Mouse (Mus musculus) forebrain, embryonic 11.5 days (tissue): ENCODE data around the gene Htr2a. TPM values are rescaled to one million over a fixed set of nuclear protein-coding genes. Genes with fewer than 3 reads are reported as not detected.

ENCODE experiments used
- ATAC-seq: fragments of 200-750 bp; cut with Nextera tagmentation; replicated peaks from 2 replicates; pipeline ENCODE4 v1.8.0; 2017; ENCODE audit warnings: moderate TSS enrichment; ENCODE audit not compliant: low FRiP score
- DNase-seq: peaks from one replicate; pipeline ENCODE4 v3.0.0-alpha.2; 2017; ENCODE audit warnings: low spot score
- H3K27ac ChIP-seq: fragments of 300-500 bp; sonication (generic); 2 replicates; pipeline ENCODE4 v1.5.1; 2014; ENCODE audit warnings: low read depth, low read length
- H3K27me3 ChIP-seq: fragments of 300-500 bp; sonication (generic); 2 replicates; pipeline ENCODE4 v1.6.1; 2014; ENCODE audit warnings: mild to moderate bottlenecking, low read length, mixed read lengths; ENCODE audit not compliant: control insufficient read depth, insufficient read depth
- H3K36me3 ChIP-seq: fragments of 300-500 bp; sonication (generic); 2 replicates; pipeline ENCODE4 v1.6.1; 2014; ENCODE audit warnings: mild to moderate bottlenecking, low read length, moderate library complexity, mixed read lengths; ENCODE audit not compliant: control insufficient read depth, insufficient read depth
- H3K4me1 ChIP-seq: fragments of 300-500 bp; sonication (generic); replicated peaks from 2 replicates; pipeline ENCODE4 v1.6.1; 2014; ENCODE audit warnings: low read length, mixed read lengths; ENCODE audit not compliant: control insufficient read depth, insufficient read depth
- H3K4me2 ChIP-seq: fragments of 300-500 bp; sonication (generic); 2 replicates; pipeline ENCODE4 v1.6.1; 2014; ENCODE audit warnings: low read depth, mild to moderate bottlenecking, low read length, moderate library complexity, mixed read lengths; ENCODE audit not compliant: severe bottlenecking
- H3K4me3 ChIP-seq: fragments of 300-500 bp; sonication (generic); 2 replicates; pipeline ENCODE4 v1.5.1; 2014; ENCODE audit warnings: low read depth, low read length
- H3K9ac ChIP-seq: fragments of 300-500 bp; sonication (generic); 2 replicates; pipeline ENCODE4 v1.6.1; 2014; ENCODE audit warnings: low read length
- H3K9me3 ChIP-seq: fragments of 300-500 bp; sonication (generic); 2 replicates; pipeline ENCODE4 v1.6.1; 2016; ENCODE audit warnings: low read length, mixed read lengths; ENCODE audit not compliant: control insufficient read depth
- WGBS: fragments of 180-500 bp; shearing (Covaris S2); extraction: QIAGEN DNeasy Blood & Tissue Kit; methylation state at CpG from one replicate; pipeline ENCODE4 v1.1.7; 2014; 5-methylcytosine and 5-hydroxymethylcytosine counted together
- polyA plus RNA-seq: library from polyadenylated mRNA; unstranded; fragments of >200 nt; fragmentation: Nextera tagmentation; extraction: Ambion mirVana; gene quantifications from 2 replicates; pipeline ENCODE4 v1.2.1, GENCODE M21; 2014

The Htr2a gene
- polyA plus RNA-seq, 1 experiment from 2014 or later: 0.39 TPM

GRCm38 (mm10) chr14:74643296-74643695 is 2.7 kb downstream of the Htr2a start:
- H3K4me2 ChIP-seq: 0 out of 2 replicates have a peak overlapping the region, but pooled peaks have one; percentile 16
- under 1% methylated on average over 4 of the region's 4 CpGs for WGBS

GRCm38 (mm10) chr14:74646107-74646793 is 5.6 kb downstream of the Htr2a start:
- no peak overlapping the region for H3K4me2 ChIP-seq
- 80% methylated on average over 11 of the region's 11 CpGs for WGBS
- ATAC-seq (no peak), DNase-seq (no peak)
- no peaks in the 10 kb centered on the region for H3K36me3 ChIP-seq
- H3K27ac ChIP-seq: no peak overlapping the region
- H3K9me3 ChIP-seq: no peaks in the 10 kb centered on the region
- H3K27me3 ChIP-seq: peaks cover 7% of the 10 kb centered on the region; the same call in 1 of the 2 replicates
- no peak overlapping the region for H3K4me3 ChIP-seq
- peaks cover 7% of the 10 kb centered on the region for H3K4me1 ChIP-seq
- no peak overlapping the region for H3K9ac ChIP-seq

More at GRCm38 (mm10) chr14:74643296-74643695, 2.7 kb downstream of the Htr2a start:
- Histone ChIP-seq H3K27ac (no peak overlapping the region), H3K36me3 (no peaks in the 10 kb centered on the region), H3K9ac (no peak overlapping the region), H3K27me3 (peaks cover 7% of the 10 kb centered on the region; the same call in 1 of the 2 replicates), H3K9me3 (no peaks in the 10 kb centered on the region), H3K4me1 (peaks cover 9% of the 10 kb centered on the region), H3K4me3 (no peak overlapping the region)
- DNase-seq (peak; percentile 92), ATAC-seq (peak; percentile 69)

DNA sequence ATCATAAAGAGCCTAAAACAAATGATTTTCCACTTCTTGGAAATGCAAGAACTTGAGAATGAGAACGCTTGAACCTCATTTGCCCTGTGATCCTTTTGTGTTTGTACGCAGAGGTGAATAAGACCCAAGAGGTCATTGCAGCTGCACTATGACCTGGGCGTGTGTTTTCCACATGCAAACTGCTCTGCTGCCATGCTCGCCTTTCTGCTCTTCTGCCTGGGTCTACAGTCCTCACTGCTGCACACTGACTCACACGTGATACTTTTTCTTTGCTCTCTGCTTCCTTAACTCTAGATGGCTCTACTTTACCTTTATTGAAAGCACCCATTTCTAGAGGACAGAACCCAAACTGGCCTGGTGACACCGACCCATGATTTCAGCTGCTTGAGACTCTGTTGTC is 9.4 kb downstream of the Htr2a start:
- no peaks in the 10 kb centered on the region for H3K4me1 ChIP-seq
- H3K4me2 ChIP-seq: no peak overlapping the region
- no peaks in the 10 kb centered on the region for H3K9me3 ChIP-seq
- no peak overlapping the region for H3K27ac ChIP-seq
- ATAC-seq (no peak), DNase-seq (no peak)
- no peak overlapping the region for H3K9ac ChIP-seq
- no peak overlapping the region for H3K4me3 ChIP-seq
- 87% methylated on average over 6 of the region's 6 CpGs for WGBS
- H3K27me3 ChIP-seq: no peaks in the 10 kb centered on the region
- H3K36me3 ChIP-seq: no peaks in the 10 kb centered on the region

GRCm38 (mm10) chr14:74651678-74652077 is 11.0 kb downstream of the Htr2a start:
- no peak overlapping the region for H3K4me2 ChIP-seq
- no peak overlapping the region for H3K4me3 ChIP-seq
- no peak overlapping the region for H3K9ac ChIP-seq
- H3K27me3 ChIP-seq: no peaks in the 10 kb centered on the region
- H3K27ac ChIP-seq: no peak overlapping the region
- H3K36me3 ChIP-seq: no peaks in the 10 kb centered on the region
- ATAC-seq (no peak), DNase-seq (no peak)
- H3K9me3 ChIP-seq: no peaks in the 10 kb centered on the region
- no peaks in the 10 kb centered on the region for H3K4me1 ChIP-seq
- WGBS: 84% methylated on average over 4 of the region's 4 CpGs

GRCm38 (mm10) chr14:74657227-74657626 is 16.6 kb downstream of the Htr2a start:
- no peak overlapping the region for H3K4me3 ChIP-seq
- ATAC-seq (no peak), DNase-seq (no peak)
- no peaks in the 10 kb centered on the region for H3K9me3 ChIP-seq
- no peaks in the 10 kb centered on the region for H3K27me3 ChIP-seq
- WGBS: 86% methylated on average over 7 of the region's 7 CpGs
- H3K27ac ChIP-seq: no peak overlapping the region
- no peak overlapping the region for H3K4me2 ChIP-seq
- H3K9ac ChIP-seq: no peak overlapping the region
- H3K36me3 ChIP-seq: no peaks in the 10 kb centered on the region
- no peaks in the 10 kb centered on the region for H3K4me1 ChIP-seq

DNA sequence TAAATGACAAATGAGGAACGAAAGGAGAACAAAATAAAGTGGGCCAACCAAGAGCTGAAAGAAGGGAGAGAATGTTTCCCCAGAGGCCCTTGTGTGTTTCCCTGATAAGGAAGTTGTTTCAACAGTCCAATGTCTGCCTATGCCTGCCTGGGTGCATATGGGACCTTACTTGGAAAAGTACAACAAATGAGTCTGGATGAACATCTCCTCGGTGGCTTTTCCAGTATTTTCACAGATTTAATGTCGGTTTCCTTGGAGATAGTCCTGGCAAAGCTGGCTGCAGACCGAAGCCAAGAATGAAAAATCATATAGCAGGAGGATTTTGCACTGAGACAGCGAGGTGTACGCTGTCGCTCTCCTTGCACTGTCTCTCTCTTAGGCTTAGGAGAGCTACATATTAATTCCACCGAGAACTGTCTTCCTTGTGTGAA is 18.8 kb downstream of the Htr2a start:
- Histone ChIP-seq H3K27me3 (no peaks in the 10 kb centered on the region), H3K27ac (no peak overlapping the region), H3K4me2 (no peak overlapping the region), H3K9me3 (no peaks in the 10 kb centered on the region), H3K36me3 (no peaks in the 10 kb centered on the region), H3K4me1 (no peaks in the 10 kb centered on the region), H3K9ac (no peak overlapping the region), H3K4me3 (no peak overlapping the region)
- ATAC-seq (no peak), DNase-seq (no peak)
- 93% methylated on average over 8 of the region's 8 CpGs for WGBS

DNA sequence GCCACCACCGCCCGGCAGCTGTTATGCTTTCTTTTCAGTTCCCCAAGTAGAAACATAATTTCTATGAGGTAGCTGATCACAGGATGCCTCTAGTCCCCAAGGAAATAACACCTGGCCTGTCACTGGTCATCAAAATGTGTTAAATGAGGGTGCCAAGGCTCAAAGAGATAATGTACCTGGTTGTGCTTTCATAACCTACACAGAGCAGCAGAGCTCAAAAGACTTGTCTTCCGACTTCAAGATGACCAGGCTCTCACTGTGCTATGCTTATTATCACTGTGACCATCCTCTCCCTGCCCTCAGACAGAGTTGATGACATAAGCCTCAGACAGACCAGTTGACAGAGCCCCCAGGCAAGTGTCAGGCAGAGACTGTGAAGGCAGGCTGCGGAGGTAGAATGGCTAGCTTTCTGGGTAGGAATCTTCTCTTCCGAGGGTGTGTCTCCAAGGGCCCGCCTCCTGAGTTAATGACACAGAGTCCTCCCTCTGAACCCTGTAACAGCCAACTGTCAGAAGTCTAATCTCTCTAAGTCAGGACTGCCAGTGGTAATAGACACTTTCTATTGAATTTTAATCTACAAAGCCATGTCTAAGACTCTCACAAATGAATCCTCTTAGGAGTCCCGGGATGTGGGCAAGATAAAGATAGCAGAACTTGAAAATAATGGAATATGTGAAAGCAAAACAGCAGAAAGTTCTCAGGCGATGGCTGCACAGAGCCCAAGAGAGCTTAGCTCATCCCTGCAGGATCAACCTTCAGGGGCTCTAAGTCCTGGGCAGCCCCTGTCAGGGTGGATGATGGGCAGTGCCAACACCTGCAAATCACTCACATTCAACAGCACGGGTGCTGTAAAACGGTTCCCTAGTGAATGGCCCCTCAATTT is 31.7 kb downstream of the Htr2a start:
- Histone ChIP-seq H3K27me3 (no peaks in the 10 kb centered on the region), H3K36me3 (no peaks in the 10 kb centered on the region), H3K4me3 (no peak overlapping the region), H3K27ac (no peak overlapping the region), H3K9me3 (no peaks in the 10 kb centered on the region), H3K9ac (no peak overlapping the region), H3K4me1 (no peaks in the 10 kb centered on the region), H3K4me2 (no peak overlapping the region)
- 73% methylated on average over 10 of the region's 10 CpGs for WGBS
- DNase-seq (no peak), ATAC-seq (no peak)

DNA sequence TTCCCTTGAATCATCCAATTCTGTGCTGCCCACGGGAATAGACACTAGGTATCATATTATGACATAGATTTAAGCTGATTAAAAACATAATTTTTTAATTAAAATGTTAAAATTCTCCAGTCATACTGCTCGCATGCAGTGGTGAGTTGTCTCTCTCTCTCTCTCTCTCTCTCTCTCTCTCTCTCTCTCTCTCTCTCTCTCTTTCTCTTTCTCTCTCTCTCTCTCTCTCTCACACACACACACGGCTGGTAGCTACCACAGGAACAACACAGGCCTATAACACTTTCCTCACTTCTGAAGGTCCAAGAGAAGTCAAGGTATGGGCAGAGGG is 32.3 kb downstream of the Htr2a start:
- H3K36me3 ChIP-seq: no peaks in the 10 kb centered on the region
- H3K4me3 ChIP-seq: no peak overlapping the region
- H3K4me2 ChIP-seq: no peak overlapping the region
- no peaks in the 10 kb centered on the region for H3K9me3 ChIP-seq
- 87% methylated on average over 3 of the region's 3 CpGs for WGBS
- H3K27me3 ChIP-seq: no peaks in the 10 kb centered on the region
- ATAC-seq (no peak), DNase-seq (no peak)
- H3K4me1 ChIP-seq: no peaks in the 10 kb centered on the region
- H3K27ac ChIP-seq: no peak overlapping the region
- H3K9ac ChIP-seq: no peak overlapping the region
